Mouse (Mus musculus) midbrain, embryonic 16.5 days (tissue): Measurements from ENCODE around the gene Galc. TPM values are rescaled to one million over a fixed set of nuclear protein-coding genes. Genes with fewer than 3 reads are reported as not detected.

Source experiments
- ATAC-seq: fragments of 200-750 bp; cut with Nextera tagmentation; 2 replicates; pipeline ENCODE4 v1.8.0; 2017; ENCODE audit warnings: moderate TSS enrichment
- H3K27ac ChIP-seq: fragments of 300-500 bp; sonication (generic); 2 replicates; pipeline ENCODE4 v1.5.1; 2014; ENCODE audit warnings: mild to moderate bottlenecking, low read length, mixed read lengths
- H3K27me3 ChIP-seq: fragments of 300-500 bp; sonication (generic); 2 replicates; pipeline ENCODE4 v1.6.1; 2014; ENCODE audit warnings: low read depth, low read length, mixed read lengths; ENCODE audit not compliant: control insufficient read depth, insufficient read depth
- H3K36me3 ChIP-seq: fragments of 300-500 bp; sonication (generic); 2 replicates; pipeline ENCODE4 v1.6.1; 2014; ENCODE audit warnings: mild to moderate bottlenecking, low read length, moderate library complexity, mixed read lengths; ENCODE audit not compliant: control insufficient read depth, insufficient read depth
- H3K4me1 ChIP-seq: fragments of 300-500 bp; sonication (generic); 2 replicates; pipeline ENCODE4 v1.6.1; 2014; ENCODE audit warnings: mild to moderate bottlenecking, low read length, mixed read lengths; ENCODE audit not compliant: control insufficient read depth, insufficient read depth
- H3K4me2 ChIP-seq: fragments of 300-500 bp; sonication (generic); 2 replicates; pipeline ENCODE4 v1.6.1; 2014; ENCODE audit warnings: mild to moderate bottlenecking, low read length, mixed read lengths
- H3K4me3 ChIP-seq: fragments of 300-500 bp; sonication (generic); 2 replicates; pipeline ENCODE4 v1.5.1; 2014; ENCODE audit warnings: low read depth, mild to moderate bottlenecking, low read length, moderate library complexity, mixed read lengths
- H3K9ac ChIP-seq: fragments of 300-500 bp; sonication (generic); 2 replicates; pipeline ENCODE4 v1.6.1; 2014; ENCODE audit warnings: low read depth, low read length, mixed read lengths
- H3K9me3 ChIP-seq: fragments of 300-500 bp; sonication (generic); replicated peaks from 2 replicates; pipeline ENCODE4 v1.6.1; 2014; ENCODE audit warnings: mild to moderate bottlenecking, low read length, mixed read lengths; ENCODE audit not compliant: control insufficient read depth, poor library complexity, severe bottlenecking
- WGBS: fragments of 180-500 bp; shearing (Covaris S2); extraction: QIAGEN DNeasy Blood & Tissue Kit; methylation state at CpG from one replicate; pipeline ENCODE4 v1.1.7; 2014; 5-methylcytosine and 5-hydroxymethylcytosine counted together
- polyA plus RNA-seq: library from polyadenylated mRNA; unstranded; fragments of >200 nt; fragmentation: Nextera tagmentation; extraction: Ambion mirVana; gene quantifications from 2 replicates; pipeline ENCODE4 v1.2.1, GENCODE M21; 2015

Galc gene
- polyA plus RNA-seq, 1 experiment from 2014 or later: 12.7 TPM

- no peak for ATAC-seq
- 83% methylated on average over 14 of the region's 14 CpGs for whole genome bisulfite sequencing
- H3K4me2 ChIP-seq: no peak overlapping the region
- H3K9ac ChIP-seq: no peak overlapping the region
- no peak overlapping the region for H3K4me3 ChIP-seq
- H3K4me1 ChIP-seq: no peaks in the 10 kb centered on the region
- no peaks in the 10 kb centered on the region for H3K27me3 ChIP-seq
- no peaks in the 10 kb centered on the region for H3K36me3 ChIP-seq
- no peak overlapping the region for H3K27ac ChIP-seq
- no peaks in the 10 kb centered on the region for H3K9me3 ChIP-seq
These were observed 23.7 kb upstream of the Galc start for GRCm38 (mm10) chr12:98282776-98283486.

- H3K36me3 ChIP-seq: no peaks in the 10 kb centered on the region
- no peak overlapping the region for H3K27ac ChIP-seq
- no peaks in the 10 kb centered on the region for H3K27me3 ChIP-seq
- no peaks in the 10 kb centered on the region for H3K9me3 ChIP-seq
- no peak for ATAC-seq
- no peaks in the 10 kb centered on the region for H3K4me1 ChIP-seq
- H3K4me3 ChIP-seq: no peak overlapping the region
- WGBS: 79% methylated on average over 8 of the region's 8 CpGs
- no peak overlapping the region for H3K4me2 ChIP-seq
- H3K9ac ChIP-seq: no peak overlapping the region
These were observed 21.7 kb upstream of the Galc start for GRCm38 (mm10) chr12:98280996-98281395.

DNA sequence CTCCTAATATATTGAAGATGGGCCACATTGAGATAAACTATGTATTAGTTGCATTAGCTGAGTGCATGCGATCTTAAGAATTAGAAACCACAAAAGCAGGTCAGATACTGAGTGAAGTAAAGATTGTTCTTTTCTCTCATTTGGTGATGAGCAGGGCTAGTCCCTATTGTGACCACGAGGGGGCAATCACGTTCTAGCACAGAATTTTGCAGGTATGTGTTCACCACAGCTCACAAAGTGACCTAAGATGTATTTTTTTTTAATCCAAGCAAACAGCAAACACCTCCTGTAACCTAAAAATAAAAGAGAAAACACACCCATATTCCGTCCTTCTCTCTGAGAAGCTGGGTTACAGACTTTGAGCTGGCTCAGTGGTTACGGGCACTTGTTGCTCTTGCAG, 21.3 kb upstream of the Galc start:
- Histone ChIP-seq H3K4me1 (no peaks in the 10 kb centered on the region), H3K9me3 (no peaks in the 10 kb centered on the region), H3K4me2 (no peak overlapping the region), H3K27me3 (no peaks in the 10 kb centered on the region), H3K9ac (no peak overlapping the region), H3K36me3 (no peaks in the 10 kb centered on the region), H3K4me3 (no peak overlapping the region), H3K27ac (no peak overlapping the region)
- WGBS: 32% methylated on average over 5 of the region's 5 CpGs
- ATAC-seq: peak; percentile 68; the same call in 1 of the 2 replicates

DNA sequence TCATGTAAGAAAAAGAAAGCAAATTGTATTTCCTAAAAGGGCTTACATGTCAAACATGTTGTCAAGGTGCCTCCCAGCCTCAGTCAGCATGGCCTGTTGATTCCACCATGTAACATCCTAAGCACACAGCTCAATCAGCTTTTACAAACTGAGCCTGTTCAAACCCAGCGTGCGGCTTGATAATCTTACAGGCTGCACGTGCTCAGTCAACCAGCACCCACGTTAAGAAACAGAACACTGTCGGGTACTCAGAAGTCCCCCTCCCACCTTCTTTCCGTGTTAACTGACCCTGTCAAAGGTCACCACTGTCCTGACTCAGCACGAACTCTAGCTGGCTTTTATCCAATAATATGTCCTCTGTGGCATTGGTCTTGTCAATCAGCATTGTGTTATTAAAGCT, 13.2 kb upstream of the Galc start:
- WGBS: 61% methylated on average over 7 of the region's 7 CpGs
- Histone ChIP-seq H3K4me3 (no peak overlapping the region), H3K4me2 (no peak overlapping the region), H3K9me3 (no peaks in the 10 kb centered on the region), H3K27ac (no peak overlapping the region), H3K36me3 (no peaks in the 10 kb centered on the region), H3K4me1 (no peaks in the 10 kb centered on the region), H3K27me3 (no peaks in the 10 kb centered on the region), H3K9ac (no peak overlapping the region)
- no peak for ATAC-seq

DNA sequence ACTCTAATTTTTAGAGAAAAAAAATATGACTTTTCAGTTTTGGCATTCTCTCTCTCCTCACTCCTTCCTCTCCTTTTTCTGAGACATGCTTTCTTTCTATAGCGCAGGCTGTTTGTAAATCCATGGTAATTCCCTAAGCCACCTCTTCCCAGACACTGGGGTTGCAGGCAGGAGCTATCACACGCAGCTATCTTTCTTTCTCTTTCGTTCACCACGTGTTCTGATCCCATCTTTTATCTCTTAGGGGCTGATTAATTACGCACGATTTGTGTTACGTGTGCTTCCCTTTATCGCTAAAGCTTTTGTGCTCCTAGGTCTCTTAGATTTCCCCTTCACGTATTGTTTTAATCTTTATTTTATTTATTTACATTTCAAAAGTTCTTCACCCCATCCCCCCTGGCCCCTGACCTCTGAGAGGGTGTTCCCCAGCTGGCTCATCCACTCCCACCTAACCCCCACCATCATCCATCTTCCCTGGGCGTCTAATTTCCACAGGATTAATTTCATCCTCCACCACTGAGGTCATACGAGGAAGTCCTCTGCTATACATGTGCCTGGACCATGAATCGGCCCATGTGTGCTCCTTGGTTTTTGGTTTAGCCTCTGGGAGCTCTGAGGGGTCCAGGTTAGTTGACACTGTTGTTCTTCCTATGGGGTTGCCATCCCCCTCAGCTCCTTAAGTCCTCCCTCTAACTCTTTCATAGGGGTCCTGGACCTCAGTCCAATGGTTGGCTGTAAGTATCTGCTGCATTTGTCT, 11.7 kb upstream of the Galc start:
- WGBS: 52% methylated on average over 12 of the region's 12 CpGs
- no peak for ATAC-seq
- Histone ChIP-seq H3K9ac (no peak overlapping the region), H3K4me2 (no peak overlapping the region), H3K4me3 (no peak overlapping the region), H3K27ac (no peak overlapping the region), H3K4me1 (no peaks in the 10 kb centered on the region), H3K27me3 (no peaks in the 10 kb centered on the region), H3K36me3 (no peaks in the 10 kb centered on the region), H3K9me3 (no peaks in the 10 kb centered on the region)

DNA sequence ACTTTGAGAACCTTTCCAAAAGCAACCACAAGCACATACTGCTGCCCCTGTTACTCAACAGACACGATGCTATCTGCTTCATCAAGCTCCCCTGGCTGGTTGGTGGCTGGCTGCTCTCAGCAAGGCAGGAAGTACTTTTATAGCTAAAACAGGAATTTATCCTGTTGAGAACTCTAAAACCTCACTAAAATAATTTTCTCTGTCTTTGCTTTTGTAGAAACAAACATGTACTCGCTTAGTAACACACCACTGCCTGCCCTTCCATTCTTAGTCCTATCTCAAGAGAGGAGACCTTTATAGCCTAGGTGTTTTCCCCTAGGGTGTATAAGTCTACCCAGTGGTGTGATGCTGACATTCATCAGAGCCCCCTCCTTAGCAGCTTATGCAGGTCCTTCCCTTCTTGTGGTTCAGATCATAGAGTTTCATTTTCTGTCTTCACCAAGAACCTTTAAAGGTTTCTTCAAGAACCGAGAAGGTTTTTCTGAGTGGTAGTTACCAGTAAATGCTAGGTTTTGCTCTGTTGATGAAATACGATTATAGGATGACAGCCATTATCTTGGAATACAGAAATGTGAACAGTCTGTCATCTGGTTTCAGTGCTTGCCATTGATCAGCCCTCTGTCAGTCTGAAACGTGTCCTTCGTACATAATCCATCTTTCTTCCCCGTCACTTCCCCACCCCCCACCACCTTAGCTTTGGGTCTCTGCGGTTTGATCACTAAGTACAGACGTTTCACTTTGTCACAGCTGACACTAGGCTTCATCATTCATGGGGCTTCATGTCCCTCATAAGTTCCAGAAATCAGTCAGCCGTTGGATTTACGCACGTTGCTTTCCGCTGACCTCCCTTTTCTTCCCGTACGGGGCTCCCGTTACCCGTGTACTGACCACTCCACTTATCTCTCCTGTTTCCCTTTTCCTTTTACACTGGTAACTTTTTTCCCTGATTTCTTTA, 10.8 kb upstream of the Galc start:
- 77% methylated on average over 17 of the region's 17 CpGs for WGBS

GRCm38 (mm10) chr12:98268441-98269369, 9.4 kb upstream of the Galc start, which contains the start of gene Gpr65:
TSS of gene Gpr65 (plus strand) at chr12:98268635.
- no peak for ATAC-seq
- Histone ChIP-seq H3K4me1 (no peaks in the 10 kb centered on the region), H3K9ac (no peak within 1 kb of the TSS), H3K27ac (no peak within 1 kb of the TSS), H3K9me3 (no peaks in the 10 kb centered on the region), H3K27me3 (no peaks in the 10 kb centered on the region), H3K4me2 (no peak within 1 kb of the TSS), H3K36me3 (no peaks in the 10 kb centered on the region), H3K4me3 (no peak within 1 kb of the TSS)
- WGBS: 91% methylated on average over 13 of the region's 13 CpGs

More for the DNA sequence above, 10.8 kb upstream of the Galc start:
- H3K27me3 ChIP-seq: no peaks in the 10 kb centered on the region
- H3K9me3 ChIP-seq: no peaks in the 10 kb centered on the region
- no peak overlapping the region for H3K9ac ChIP-seq
- H3K27ac ChIP-seq: no peak overlapping the region
- no peaks in the 10 kb centered on the region for H3K4me1 ChIP-seq
- no peaks in the 10 kb centered on the region for H3K36me3 ChIP-seq
- ATAC-seq: no peak
- no peak overlapping the region for H3K4me3 ChIP-seq
- H3K4me2 ChIP-seq: no peak overlapping the region

DNA sequence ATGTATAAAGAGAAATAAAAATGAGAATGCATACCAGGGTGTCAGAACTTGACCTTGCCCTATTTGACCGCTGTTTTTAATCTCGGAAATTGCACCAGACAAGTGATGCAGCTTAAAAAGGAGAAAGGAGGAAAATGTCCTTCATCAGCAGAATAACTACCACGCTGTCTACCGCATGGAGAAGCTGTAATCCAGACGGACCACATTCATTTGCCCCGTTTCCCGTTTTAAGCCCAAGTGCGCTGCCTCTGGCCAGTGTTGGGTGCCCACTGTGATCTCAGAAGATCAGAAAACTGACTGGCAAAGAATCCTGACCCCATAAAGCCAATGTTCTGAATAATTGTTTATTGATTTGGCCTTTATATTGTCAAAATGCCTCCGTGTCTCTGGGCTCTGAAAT, 6.4 kb upstream of the Galc start:
- WGBS: 83% methylated on average over 9 of the region's 9 CpGs
- Histone ChIP-seq H3K27me3 (no peaks in the 10 kb centered on the region), H3K9me3 (no peaks in the 10 kb centered on the region), H3K4me2 (no peak overlapping the region), H3K9ac (no peak overlapping the region), H3K4me1 (no peaks in the 10 kb centered on the region), H3K27ac (no peak overlapping the region), H3K4me3 (no peak overlapping the region), H3K36me3 (no peaks in the 10 kb centered on the region)
- no peak for ATAC-seq
